Mouse (Mus musculus): ENCODE measurements around the gene Kdm5b. TPM values are rescaled to one million over a fixed set of nuclear protein-coding genes. Genes with fewer than 3 reads are reported as not detected.

Kdm5b gene
- polyA plus RNA-seq, 1 experiment from 2014 or later: 12.6 TPM

DNA sequence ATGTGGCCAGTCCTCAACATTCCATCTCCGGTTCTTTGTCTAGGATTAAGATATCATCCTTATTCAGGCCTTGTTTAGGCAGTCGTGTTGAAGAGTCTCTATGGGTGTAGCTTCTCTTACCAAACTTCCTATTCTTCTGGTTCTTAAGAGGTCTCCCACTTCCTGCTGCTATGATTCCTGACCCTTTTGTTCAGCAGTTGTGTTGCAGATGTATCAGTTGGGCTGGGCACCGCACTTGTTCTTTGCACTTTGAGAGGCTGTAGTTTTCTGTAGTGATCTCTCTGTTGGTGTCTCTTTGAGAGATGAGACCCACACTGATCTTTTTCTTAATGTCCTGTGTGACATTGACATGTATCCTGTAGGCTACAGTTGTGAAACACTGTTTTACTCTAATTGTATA lies 10.7 kb downstream of the Kdm5b start:
- Histone ChIP-seq H3K4me3 (ENCODE audit: low read depth, low read length) (no peak overlapping the region), H3K4me2 (replicated peaks; ENCODE audit: low read depth) (no peak overlapping the region), H3K36me3 (ENCODE audit: control insufficient read depth, insufficient read depth) (no peaks in the 10 kb centered on the region), H3K4me1 (replicated peaks; ENCODE audit: control insufficient read depth, insufficient read depth, low read length) (no peaks in the 10 kb centered on the region), H3K27ac (ENCODE audit: low read depth, low read length) (no peak overlapping the region), H3K27me3 (replicated peaks; ENCODE audit: control insufficient read depth, insufficient read depth, low read length) (no peaks in the 10 kb centered on the region), H3K9me3 (ENCODE audit: control insufficient read depth) (no peaks in the 10 kb centered on the region), H3K9ac (ENCODE audit: low read depth, low read length) (no peak overlapping the region)
- no peak for ATAC-seq
- WGBS: 74% methylated on average over 3 of the region's 3 CpGs
- TF ChIP-seq CTCF (IDR thresholded peaks at IDR 0.05; ENCODE audit: low read depth): no peak

DNA sequence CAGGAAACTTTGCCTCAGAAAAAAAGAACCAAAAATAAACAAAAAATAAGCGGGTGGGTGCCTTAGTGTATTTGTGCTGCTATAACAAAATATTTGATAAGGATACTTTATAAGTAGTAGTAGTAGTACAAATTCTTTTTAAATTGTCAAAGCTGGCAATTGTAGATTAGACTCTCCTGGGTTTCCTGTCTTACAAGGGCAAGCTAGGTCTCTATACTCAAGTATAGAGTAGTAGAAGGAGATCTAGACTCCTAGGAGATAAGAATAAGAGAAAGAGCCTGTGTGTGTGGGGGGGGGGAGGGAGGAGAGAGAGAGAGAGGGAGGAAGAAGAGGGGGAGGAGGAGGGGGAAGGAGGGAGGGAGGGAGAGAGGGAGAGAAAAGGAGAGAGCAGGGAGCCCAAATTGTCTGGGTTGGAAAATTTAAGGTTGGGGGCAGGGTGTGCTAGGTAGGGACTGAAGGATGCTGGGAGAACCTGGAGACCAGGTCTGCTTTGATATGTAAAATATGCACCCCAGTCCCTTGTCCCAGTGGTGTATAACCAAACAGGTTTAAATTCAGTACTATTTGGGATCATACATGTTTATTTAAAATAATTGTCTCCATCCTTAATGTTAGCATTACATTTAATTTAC lies 13.4 kb downstream of the Kdm5b start:
- no peak for ATAC-seq
- 62% methylated on average over 1 of the region's 1 CpGs for WGBS

DNA sequence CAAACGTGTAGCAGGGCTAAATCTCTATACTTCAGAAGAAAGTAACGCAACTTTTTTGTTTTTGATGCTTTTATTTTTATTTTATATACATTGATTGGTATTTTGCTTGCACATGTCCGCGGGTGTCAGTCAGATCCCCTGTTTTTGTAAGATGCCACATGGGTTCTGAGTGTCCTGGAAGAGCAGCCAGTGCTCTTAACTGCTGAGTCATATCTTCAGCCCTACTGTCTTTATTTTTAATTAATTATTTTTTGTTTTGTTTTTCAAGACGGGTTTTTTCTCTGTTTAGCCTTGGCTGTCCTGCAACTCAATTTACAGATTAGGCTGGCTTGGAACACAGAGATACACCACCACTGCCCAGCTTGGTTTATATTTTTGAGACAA lies 14.0 kb downstream of the Kdm5b start:
- Histone ChIP-seq H3K27ac (ENCODE audit: low read depth, low read length) (no peak overlapping the region), H3K9me3 (ENCODE audit: control insufficient read depth) (no peaks in the 10 kb centered on the region), H3K4me3 (ENCODE audit: low read depth, low read length) (no peak overlapping the region), H3K27me3 (replicated peaks; ENCODE audit: control insufficient read depth, insufficient read depth, low read length) (no peaks in the 10 kb centered on the region), H3K4me2 (replicated peaks; ENCODE audit: low read depth) (no peak overlapping the region), H3K36me3 (ENCODE audit: control insufficient read depth, insufficient read depth) (no peaks in the 10 kb centered on the region), H3K9ac (ENCODE audit: low read depth, low read length) (no peak overlapping the region), H3K4me1 (replicated peaks; ENCODE audit: control insufficient read depth, insufficient read depth, low read length) (no peaks in the 10 kb centered on the region)
- no peak for ATAC-seq
- 74% methylated on average over 5 of the region's 5 CpGs for WGBS
- TF ChIP-seq CTCF (IDR thresholded peaks at IDR 0.05; ENCODE audit: low read depth): no peak

More for the DNA sequence above, 13.4 kb downstream of the Kdm5b start:
- Histone ChIP-seq H3K9ac (ENCODE audit: low read depth, low read length) (no peak overlapping the region), H3K27me3 (replicated peaks; ENCODE audit: control insufficient read depth, insufficient read depth, low read length) (no peaks in the 10 kb centered on the region), H3K9me3 (ENCODE audit: control insufficient read depth) (no peaks in the 10 kb centered on the region), H3K4me1 (replicated peaks; ENCODE audit: control insufficient read depth, insufficient read depth, low read length) (no peaks in the 10 kb centered on the region), H3K4me3 (ENCODE audit: low read depth, low read length) (no peak overlapping the region), H3K4me2 (replicated peaks; ENCODE audit: low read depth) (no peak overlapping the region), H3K27ac (ENCODE audit: low read depth, low read length) (no peak overlapping the region), H3K36me3 (ENCODE audit: control insufficient read depth, insufficient read depth) (no peaks in the 10 kb centered on the region)
- TF ChIP-seq CTCF (IDR thresholded peaks at IDR 0.05; ENCODE audit: low read depth): no peak

DNA sequence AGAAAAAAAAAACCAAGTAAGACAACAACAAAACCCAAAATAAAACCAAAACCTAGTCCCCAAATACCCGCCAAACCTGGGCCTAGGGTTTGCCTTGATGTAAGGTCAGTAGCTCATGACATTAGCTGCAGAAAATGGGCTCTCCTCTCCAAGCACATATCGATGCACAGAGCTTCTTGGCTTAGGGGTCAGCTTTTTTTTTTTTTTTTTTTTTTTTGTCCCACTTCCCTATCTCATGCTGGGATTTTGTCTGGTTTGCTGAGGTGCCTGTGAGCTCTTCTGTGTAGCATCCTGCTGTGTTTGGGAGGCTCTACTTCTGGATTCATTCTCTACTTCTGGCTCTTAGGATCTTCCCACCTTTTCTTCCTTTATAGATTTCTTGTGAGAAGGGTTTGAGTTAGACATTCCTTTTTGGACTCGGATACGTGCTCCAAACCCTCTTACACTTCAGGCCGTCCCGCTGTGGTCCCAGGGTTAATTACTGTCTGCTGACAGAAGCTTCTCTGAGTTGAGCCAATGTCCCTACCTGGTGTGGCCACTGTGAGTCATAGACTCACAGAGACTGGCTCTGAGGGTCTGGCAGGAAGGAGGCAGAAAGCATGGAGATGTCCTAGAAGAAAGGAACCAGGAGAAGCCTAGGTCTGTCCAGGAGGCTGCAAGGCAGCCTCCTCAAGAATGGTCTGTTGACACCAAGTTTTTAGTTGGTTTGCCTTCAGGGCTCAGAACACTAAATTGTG lies 17.6 kb downstream of the Kdm5b start:
- 80% methylated on average over 6 of the region's 6 CpGs for WGBS
- TF ChIP-seq CTCF (IDR thresholded peaks at IDR 0.05; ENCODE audit: low read depth): no peak
- H3K4me3 ChIP-seq (ENCODE audit: low read depth, low read length): no peak overlapping the region
- H3K4me2 ChIP-seq (replicated peaks; ENCODE audit: low read depth): no peak overlapping the region
- H3K27ac ChIP-seq (ENCODE audit: low read depth, low read length): no peak overlapping the region
- ATAC-seq: no peak
- H3K4me1 ChIP-seq (replicated peaks; ENCODE audit: control insufficient read depth, insufficient read depth, low read length): no peaks in the 10 kb centered on the region
- H3K36me3 ChIP-seq (ENCODE audit: control insufficient read depth, insufficient read depth): no peaks in the 10 kb centered on the region
- no peaks in the 10 kb centered on the region for H3K9me3 ChIP-seq (ENCODE audit: control insufficient read depth)
- H3K9ac ChIP-seq (ENCODE audit: low read depth, low read length): no peak overlapping the region
- no peaks in the 10 kb centered on the region for H3K27me3 ChIP-seq (replicated peaks; ENCODE audit: control insufficient read depth, insufficient read depth, low read length)

DNA sequence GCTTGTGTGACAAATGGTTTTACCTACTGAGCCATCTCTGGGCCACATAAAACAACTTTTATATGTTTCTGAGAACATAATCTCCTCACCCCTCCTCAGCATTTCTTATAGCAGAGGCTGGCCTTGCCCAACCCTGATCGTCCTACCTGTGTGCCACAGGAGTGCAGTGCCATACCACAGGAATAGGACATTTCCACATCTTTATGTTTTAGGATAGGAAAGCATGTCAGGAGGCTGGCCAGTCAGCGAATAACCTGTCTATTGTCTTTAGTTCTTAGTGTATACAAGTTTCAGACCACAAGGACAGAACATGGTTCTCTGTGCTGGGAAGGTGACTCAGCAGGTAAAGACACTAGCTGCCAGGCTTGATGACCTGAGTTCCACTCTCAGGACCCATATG lies 20.8 kb downstream of the Kdm5b start:
- H3K9me3 ChIP-seq (ENCODE audit: control insufficient read depth): no peaks in the 10 kb centered on the region
- H3K27me3 ChIP-seq (replicated peaks; ENCODE audit: control insufficient read depth, insufficient read depth, low read length): no peaks in the 10 kb centered on the region
- no peak overlapping the region for H3K4me3 ChIP-seq (ENCODE audit: low read depth, low read length)
- H3K4me1 ChIP-seq (replicated peaks; ENCODE audit: control insufficient read depth, insufficient read depth, low read length): no peaks in the 10 kb centered on the region
- no peak for ATAC-seq
- H3K9ac ChIP-seq (ENCODE audit: low read depth, low read length): no peak overlapping the region
- no peak overlapping the region for H3K4me2 ChIP-seq (replicated peaks; ENCODE audit: low read depth)
- TF ChIP-seq CTCF (IDR thresholded peaks at IDR 0.05; ENCODE audit: low read depth): no peak
- WGBS: 87% methylated on average over 2 of the region's 2 CpGs
- no peak overlapping the region for H3K27ac ChIP-seq (ENCODE audit: low read depth, low read length)
- H3K36me3 ChIP-seq (ENCODE audit: control insufficient read depth, insufficient read depth): 0 out of 2 replicates have a peak, but pooled peaks cover 1% of the 10 kb centered on the region

DNA sequence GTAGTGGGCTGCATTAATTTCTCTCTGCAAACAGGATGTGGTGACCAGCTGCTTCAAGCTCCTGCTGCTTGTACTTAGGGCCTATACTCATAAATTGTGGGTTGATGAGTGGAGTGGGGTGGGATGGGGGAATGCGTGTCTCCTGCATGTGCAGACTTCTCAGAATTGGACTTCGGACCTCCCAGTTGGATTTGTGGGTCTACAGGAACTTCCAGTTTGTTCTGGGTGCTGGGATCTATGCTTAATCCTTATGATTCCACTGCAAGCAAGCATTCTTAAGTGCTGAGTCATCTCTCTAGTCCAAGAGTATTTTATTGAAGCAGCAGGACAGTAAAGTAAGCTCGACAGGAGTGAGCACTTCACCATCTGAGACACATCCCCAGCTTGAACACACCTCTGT lies 23.6 kb downstream of the Kdm5b start:
- peak; percentile 76 for ATAC-seq
- H3K27ac ChIP-seq (ENCODE audit: low read depth, low read length): no peak overlapping the region

More for the DNA sequence above, 23.6 kb downstream of the Kdm5b start:
- peaks cover 9% of the 10 kb centered on the region; the same call in 1 of the 2 replicates for H3K36me3 ChIP-seq (ENCODE audit: control insufficient read depth, insufficient read depth)
- H3K4me1 ChIP-seq (replicated peaks; ENCODE audit: control insufficient read depth, insufficient read depth, low read length): no peaks in the 10 kb centered on the region
- H3K4me2 ChIP-seq (replicated peaks; ENCODE audit: low read depth): no peak overlapping the region
- H3K9me3 ChIP-seq (ENCODE audit: control insufficient read depth): no peaks in the 10 kb centered on the region
- H3K27me3 ChIP-seq (replicated peaks; ENCODE audit: control insufficient read depth, insufficient read depth, low read length): no peaks in the 10 kb centered on the region
- H3K4me3 ChIP-seq (ENCODE audit: low read depth, low read length): no peak overlapping the region
- H3K9ac ChIP-seq (ENCODE audit: low read depth, low read length): no peak overlapping the region
- no peak for TF ChIP-seq CTCF (IDR thresholded peaks at IDR 0.05; ENCODE audit: low read depth)
- 21% methylated on average over 3 of the region's 3 CpGs for WGBS
